Mouse (Mus musculus): ENCODE data around the gene B3galt4. TPM values are rescaled to one million over a fixed set of nuclear protein-coding genes. Genes with fewer than 3 reads are reported as not detected.

The B3galt4 gene
- total RNA-seq, 2 experiments from 2014 or later = 5.4 to 6.8 TPM

- DNase-seq (ENCODE audit: low spot score in 2 of 2) = no peak
These were observed 26.6 kb downstream of the B3galt4 start for GRCm38 (mm10) chr17:33924577-33925283.

- no peak for DNase-seq (ENCODE audit: low spot score in 2 of 2)
These were observed 29.9 kb downstream of the B3galt4 start for GRCm38 (mm10) chr17:33921361-33921760.

GRCm38 (mm10) chr17:33920282-33921097 lies 30.8 kb downstream of the B3galt4 start:
- peak; percentile 72 to 77 for DNase-seq (ENCODE audit: low spot score in 2 of 2)

DNA sequence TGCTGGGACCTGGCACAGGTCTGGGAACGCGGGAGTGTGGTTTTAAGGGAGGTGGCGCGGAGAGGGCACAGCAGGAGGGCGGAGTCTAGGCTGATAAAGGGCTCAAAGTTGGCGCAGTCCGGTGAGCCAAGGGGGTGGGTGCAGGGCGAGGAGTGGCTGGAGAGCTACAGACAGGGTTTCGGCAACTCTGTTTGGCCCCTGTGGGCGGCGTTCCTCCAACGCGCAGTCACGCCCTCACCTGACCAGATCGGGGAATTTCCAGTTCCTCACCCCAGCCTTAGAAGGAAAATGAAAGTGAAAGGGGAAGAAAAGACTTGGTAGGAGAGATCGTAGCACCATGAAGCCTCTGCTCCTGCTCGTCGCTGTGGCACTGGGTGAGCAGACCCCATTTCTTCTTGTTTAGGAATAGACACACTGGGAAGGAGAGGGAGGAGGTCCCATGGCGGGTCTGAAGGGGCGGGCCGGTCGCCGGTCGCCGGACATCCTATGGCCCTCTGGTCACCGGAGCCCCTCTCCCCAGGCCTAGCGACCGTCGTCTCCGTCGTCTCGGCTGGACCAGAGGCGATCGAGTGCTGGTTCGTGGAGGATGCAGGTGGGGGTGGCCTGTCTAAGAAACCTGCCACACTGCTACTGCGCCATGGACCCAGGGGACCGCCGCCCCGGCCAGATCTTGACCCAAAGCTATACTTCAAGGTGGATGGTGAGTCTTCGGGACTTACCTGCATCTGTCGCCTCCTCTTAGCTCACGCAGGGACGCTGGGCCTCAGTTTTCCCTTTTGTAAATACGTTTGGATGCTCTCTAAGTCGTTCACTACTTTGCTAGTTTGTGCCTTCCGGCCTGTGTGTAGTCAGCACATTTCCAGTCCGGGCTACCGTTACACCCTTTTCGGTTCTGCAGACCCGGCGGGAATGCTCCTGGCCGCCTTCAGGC lies 31.7 kb downstream of the B3galt4 start:
- no peak for DNase-seq (ENCODE audit: low spot score in 2 of 2)

- no peak for DNase-seq (ENCODE audit: low spot score in 2 of 2)
These were observed 32.7 kb downstream of the B3galt4 start for GRCm38 (mm10) chr17:33918293-33919203.

DNA sequence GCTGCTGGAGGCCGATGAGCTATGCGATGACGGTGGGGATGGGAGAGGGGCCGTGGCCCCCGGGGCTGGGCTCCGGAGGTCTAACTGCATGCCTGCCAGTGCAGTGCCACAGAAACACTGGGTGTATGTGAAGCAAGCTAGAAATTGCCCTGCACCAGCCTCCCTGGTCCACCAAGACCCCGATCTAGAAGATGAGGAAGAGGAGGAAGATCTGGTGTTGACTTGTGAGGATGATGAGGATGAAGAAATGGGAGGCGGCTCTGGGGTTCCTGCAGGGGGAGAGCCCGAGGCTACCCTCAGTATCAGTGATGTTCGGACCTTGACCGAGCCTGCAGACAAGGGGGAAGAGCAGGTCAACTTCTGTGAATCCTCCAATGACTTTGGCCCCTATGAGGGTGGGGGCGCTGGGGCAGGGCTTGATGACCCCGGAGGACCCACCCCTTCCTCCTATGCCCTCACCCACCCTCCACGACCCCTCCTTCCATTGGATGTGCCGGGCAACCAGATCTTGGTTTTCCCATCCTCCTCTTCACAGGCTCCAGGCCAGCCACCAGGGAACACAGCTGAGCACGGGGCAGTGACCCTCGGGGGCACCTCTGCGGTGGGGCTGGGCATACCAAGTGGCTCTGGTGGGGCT lies 33.5 kb downstream of the B3galt4 start:
- DNase-seq (ENCODE audit: low spot score in 2 of 2) = no peak

GRCm38 (mm10) chr17:33916847-33917655 lies 34.2 kb downstream of the B3galt4 start:
- DNase-seq (ENCODE audit: low spot score in 2 of 2) = no peak

DNA sequence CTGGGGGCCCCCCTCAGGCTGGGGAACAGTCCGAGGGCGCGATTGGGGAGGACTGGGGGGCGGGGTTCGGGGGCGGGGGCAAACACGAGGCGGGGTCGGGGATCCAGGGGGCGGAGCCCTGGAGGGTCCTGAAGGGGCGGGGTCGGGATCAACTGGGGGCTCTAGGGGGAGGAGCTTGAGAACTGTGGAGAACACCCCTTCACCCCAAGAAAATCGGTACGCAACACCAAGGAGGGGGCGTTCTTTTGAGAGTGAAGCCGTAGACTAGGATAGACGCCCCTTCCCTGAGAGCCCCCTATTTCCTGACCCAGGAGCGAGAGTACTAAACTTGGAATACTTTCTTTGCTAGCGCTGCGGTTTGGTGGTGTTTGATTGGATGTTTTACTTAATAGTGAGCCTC lies 35.0 kb downstream of the B3galt4 start:
- DNase-seq (ENCODE audit: low spot score in 2 of 2) = no peak

DNA sequence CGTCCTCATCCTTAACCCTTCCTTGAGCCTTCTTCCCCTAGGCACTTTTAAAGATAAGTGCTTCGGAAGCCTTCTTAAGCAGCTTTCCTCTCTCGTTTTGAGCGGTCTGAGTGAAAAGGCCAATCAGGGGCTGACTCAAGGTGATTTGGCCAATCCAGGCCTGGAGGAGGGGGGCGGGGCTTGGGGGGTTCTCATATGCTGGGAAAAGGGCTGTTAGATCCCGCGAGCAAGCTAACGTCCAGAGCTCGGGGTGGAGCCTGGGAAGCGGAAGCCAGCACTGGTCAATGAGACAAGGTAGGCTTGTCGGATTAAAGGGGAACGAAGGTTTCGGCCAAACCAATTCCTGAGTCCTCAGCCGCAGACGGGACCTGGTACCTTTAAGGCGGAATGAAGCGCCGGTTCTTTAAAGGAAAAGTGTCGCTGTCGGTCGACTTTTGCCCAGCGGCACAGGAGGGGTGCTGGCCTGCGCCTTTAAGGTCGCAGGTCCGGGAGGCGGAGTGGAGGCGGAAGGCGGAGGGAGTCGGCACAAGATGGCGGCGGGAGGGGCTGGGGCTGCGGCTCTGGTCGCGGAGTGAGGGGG lies 35.5 kb downstream of the B3galt4 start, which contains the start of the genes Tapbp and Zbtb22:
Gene Tapbp (plus strand): TSS at position 229 of the 580 bp plus-strand sequence.
Gene Zbtb22 (plus strand): TSS at position 234 of the 580 bp plus-strand sequence.
- peak; percentile 96 to 97 for DNase-seq (ENCODE audit: low spot score in 2 of 2)

- no peak for DNase-seq (ENCODE audit: low spot score in 2 of 2)
These were observed 36.3 kb downstream of the B3galt4 start for GRCm38 (mm10) chr17:33914969-33915391.

DNA sequence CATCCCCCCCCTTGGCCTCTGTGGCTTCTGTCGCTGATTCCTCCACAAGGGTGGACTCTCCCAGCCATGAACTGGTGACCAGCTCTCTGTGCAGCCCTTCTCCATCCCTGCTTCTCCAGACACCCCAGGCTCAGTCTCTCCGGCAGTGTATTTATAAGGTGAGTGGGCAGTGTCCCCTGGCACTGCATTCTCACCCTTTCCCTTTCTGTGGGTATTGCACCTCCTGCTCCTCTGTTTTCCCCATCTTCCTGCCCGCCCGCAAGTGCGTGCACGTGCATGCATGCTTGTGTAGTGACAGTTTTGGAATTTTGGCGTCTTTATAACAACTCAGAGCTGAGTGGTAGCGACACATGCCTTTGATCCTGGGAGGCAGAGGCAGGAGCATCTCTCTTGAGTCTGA lies 37.4 kb downstream of the B3galt4 start:
- no peak for DNase-seq (ENCODE audit: low spot score in 2 of 2)

- DNase-seq (ENCODE audit: low spot score in 2 of 2) = no peak
These were observed 38.0 kb downstream of the B3galt4 start for GRCm38 (mm10) chr17:33913264-33913663.

GRCm38 (mm10) chr17:33911813-33912414 lies 39.4 kb downstream of the B3galt4 start:
- no peak for DNase-seq (ENCODE audit: low spot score in 2 of 2)

GRCm38 (mm10) chr17:33911052-33911812 lies 40.1 kb downstream of the B3galt4 start:
- no peak for DNase-seq (ENCODE audit: low spot score in 2 of 2)

GRCm38 (mm10) chr17:33910346-33911051 lies 40.8 kb downstream of the B3galt4 start:
- DNase-seq (ENCODE audit: low spot score in 2 of 2) = no peak

GRCm38 (mm10) chr17:33909869-33910250 lies 41.4 kb downstream of the B3galt4 start:
- no peak for DNase-seq (ENCODE audit: low spot score in 2 of 2)

Data from layer of hippocampus, postnatal 14 days (tissue).